8 mouse cellular contexts compared by ENCODE assay signal in genomic region chr1:39949205-39949604, GRCm38 (mm10). TPM values are rescaled to one million over a fixed set of nuclear protein-coding genes. Genes with fewer than 3 reads are reported as not detected.
DNase-seq lines count a peak whose midpoint lies in the region; ATAC-seq and TF ChIP-seq lines count a peak whose summit lies in the region.

No protein-coding gene starts in this region.

- H3K4me2 ChIP-seq in intestine, postnatal 0 days (replicated peaks; ENCODE audit: low read depth): peak overlapping the region; percentile 30; the same call in 1 of the 2 replicates
- no peak overlapping the region for H3K4me2 ChIP-seq in stomach, postnatal 0 days (replicated peaks; ENCODE audit: low read depth)

- WGBS in heart, adult 2 months: 19% methylated on average over 5 of the region's 5 CpGs
- 18% methylated on average over 5 of the region's 5 CpGs for WGBS in intestine, postnatal 0 days
- 13% methylated on average over 5 of the region's 5 CpGs for WGBS in stomach, postnatal 0 days

- no peaks in the 10 kb centered on the region for H3K27me3 ChIP-seq in heart, adult 2 months (ENCODE audit: control insufficient read depth, insufficient read depth, low read length)
- H3K27me3 ChIP-seq in intestine, postnatal 0 days (replicated peaks; ENCODE audit: control insufficient read depth, insufficient read depth, low read length): no peaks in the 10 kb centered on the region
- H3K27me3 ChIP-seq in stomach, postnatal 0 days (ENCODE audit: control insufficient read depth, insufficient read depth, low read length): no peaks in the 10 kb centered on the region

- peak; percentile 17 for TF ChIP-seq CTCF in heart, adult 2 months (IDR thresholded peaks at IDR 0.05)
- peak; percentile 61 for TF ChIP-seq CTCF in intestine, postnatal 0 days (IDR thresholded peaks at IDR 0.05; ENCODE audit: low read depth)
- TF ChIP-seq CTCF in stomach, postnatal 0 days (IDR thresholded peaks at IDR 0.05; ENCODE audit: low read depth): peak; percentile 59

- H3K79me2 ChIP-seq in heart, adult 2 months (replicated peaks; ENCODE audit: control insufficient read depth, insufficient read depth, low read length): peaks cover 15% of the 10 kb centered on the region

- intact Hi-C loops in heart, adult 2 months (cut with DNase I): no loop called here
- intact Hi-C loops in heart, postnatal 10 days (cut with DNase I): no loop called here

- peaks cover 42% of the 10 kb centered on the region for H3K4me1 ChIP-seq in heart, adult 2 months (ENCODE audit: control insufficient read depth, insufficient read depth, low read length)
- H3K4me1 ChIP-seq in intestine, postnatal 0 days (replicated peaks; ENCODE audit: control insufficient read depth, insufficient read depth, low read length): peaks cover 14% of the 10 kb centered on the region; the same call in 1 of the 2 replicates
- H3K4me1 ChIP-seq in stomach, postnatal 0 days (replicated peaks; ENCODE audit: control insufficient read depth, insufficient read depth): peaks cover 13% of the 10 kb centered on the region; the same call in 1 of the 2 replicates

- peak overlapping the region; percentile 44; the same call in 1 of the 2 replicates for H3K27ac ChIP-seq in heart, adult 2 months
- H3K27ac ChIP-seq in intestine, postnatal 0 days (ENCODE audit: low read depth, low read length): no peak overlapping the region; the same call in 1 of the 2 replicates
- H3K27ac ChIP-seq in stomach, postnatal 0 days (replicated peaks): peak overlapping the region; percentile 13; the same call in 1 of the 2 replicates

- no peak for TF ChIP-seq POLR2A in heart, adult 2 months (IDR thresholded peaks at IDR 0.05; ENCODE audit: insufficient read depth, low read depth, low read length)

- peak; percentile 63 for ATAC-seq in intestine, postnatal 0 days
- ATAC-seq in stomach, postnatal 0 days (ENCODE audit: low FRiP score, low TSS enrichment): peak; percentile 72

- no peak overlapping the region for H3K9ac ChIP-seq in heart, adult 2 months (ENCODE audit: low read depth, low read length)
- H3K9ac ChIP-seq in intestine, postnatal 0 days (ENCODE audit: low read depth, low read length): no peak overlapping the region
- H3K9ac ChIP-seq in stomach, postnatal 0 days (ENCODE audit: low read length): no peak overlapping the region

- H3K4me3 ChIP-seq in heart, adult 2 months: no peak overlapping the region
- no peak overlapping the region for H3K4me3 ChIP-seq in intestine, postnatal 0 days (ENCODE audit: low read depth, low read length)
- no peak overlapping the region for H3K4me3 ChIP-seq in stomach, postnatal 0 days (ENCODE audit: low read depth, low read length)

- no peaks in the 10 kb centered on the region for H3K9me3 ChIP-seq in intestine, postnatal 0 days (ENCODE audit: control insufficient read depth)
- no peaks in the 10 kb centered on the region for H3K9me3 ChIP-seq in stomach, postnatal 0 days (ENCODE audit: control insufficient read depth, low read length)

- DNase-seq in heart, adult 2 months: no peak
- no peak for DNase-seq in heart, postnatal 10 days
- peak; percentile 15 to 31 for DNase-seq in spleen, postnatal 36 days (ENCODE audit: low spot score in 2 of 2)
- no peak for DNase-seq in spleen, postnatal 4 days (ENCODE audit: low spot score in 2 of 2)
- DNase-seq in stomach, postnatal 0 days (ENCODE audit: low spot score): peak; percentile 60
- no peak for DNase-seq in adrenal gland, postnatal 14 days
- no peak for DNase-seq in gastrocnemius, postnatal 4 days (ENCODE audit: low spot score in 2 of 2)

- H3K36me3 ChIP-seq in heart, adult 2 months (ENCODE audit: control insufficient read depth, insufficient read depth, low read length): peaks cover 27% of the 10 kb centered on the region
- no peaks in the 10 kb centered on the region for H3K36me3 ChIP-seq in intestine, postnatal 0 days (ENCODE audit: control insufficient read depth, insufficient read depth)
- H3K36me3 ChIP-seq in stomach, postnatal 0 days (ENCODE audit: control insufficient read depth, insufficient read depth, low read length): no peaks in the 10 kb centered on the region

- no peak for TF ChIP-seq EP300 in heart, adult 2 months (IDR thresholded peaks at IDR 0.05; ENCODE audit: insufficient read depth, low read depth, low read length)
- TF ChIP-seq EP300 in stomach, postnatal 0 days (optimal IDR thresholded peaks at IDR 0.05): no peak

RNA-seq across cellular contexts. Expression of gene Map4k4, which starts 48.5 kb away (rescaled TPM):
- total RNA-seq in heart, adult 2 months (2021): 100 to 1,000 TPM; 129 to 134 TPM
- polyA plus RNA-seq in heart, adult 2 months (2012; rRNA removed): 85.2 and 133 TPM in 2 replicates
- total RNA-seq in heart, postnatal 10 days (2021): 100 to 1,000 TPM; 187 to 216 TPM
- polyA plus RNA-seq in intestine, postnatal 0 days (2015; fragmentation: Nextera tagmentation; extraction: Ambion mirVana): 6.8 and 9.3 TPM in 2 replicates
- 8.5 and 10.1 TPM in 2 replicates for polyA plus RNA-seq in stomach, postnatal 0 days (2015; fragmentation: Nextera tagmentation; extraction: Ambion mirVana)
- 140 and 141 TPM in 2 replicates for total RNA-seq in adrenal gland, postnatal 14 days (2021)
- total RNA-seq in gastrocnemius, postnatal 4 days (2021): 100 to 1,000 TPM; 156 to 168 TPM

Comparison
In these comparisons a context has a peak if more than half of its experiments do, and no peak if none do; other contexts are left out.
1. DNase-seq: peak in spleen, postnatal 36 days (2 of 2) and stomach, postnatal 0 days (single experiment); none in heart, adult 2 months (0 of 2), heart, postnatal 10 days (0 of 2), spleen, postnatal 4 days (0 of 2), adrenal gland, postnatal 14 days (single experiment) and gastrocnemius, postnatal 4 days (0 of 2).
2. Peak in every context shown above with its lines, with median percentiles within 50 percentile points of each other: CTCF ChIP-seq.